Mouse (Mus musculus) gastrocnemius, postnatal 36 days (tissue): ENCODE measurements around the gene Theg. TPM values are rescaled to one million over a fixed set of nuclear protein-coding genes. Genes with fewer than 3 reads are reported as not detected.

Experiments
- DNase-seq, 2 experiments: peaks; one replicate each; pipeline ENCODE4 v3.0.0; 2022
- intact Hi-C: fragments of 180-260 bp; cut with DNase I; formaldehyde crosslinking; loops from one replicate; pipeline ENCODE4 v1.15.1; 2025
- total RNA-seq, 2 experiments: library from RNA; stranded (reverse); gene quantifications; 2 replicates each; pipeline ENCODE4 v1.2.3; 2021

The Theg gene
- total RNA-seq, 2 experiments from 2014 or later = not detected

DNA sequence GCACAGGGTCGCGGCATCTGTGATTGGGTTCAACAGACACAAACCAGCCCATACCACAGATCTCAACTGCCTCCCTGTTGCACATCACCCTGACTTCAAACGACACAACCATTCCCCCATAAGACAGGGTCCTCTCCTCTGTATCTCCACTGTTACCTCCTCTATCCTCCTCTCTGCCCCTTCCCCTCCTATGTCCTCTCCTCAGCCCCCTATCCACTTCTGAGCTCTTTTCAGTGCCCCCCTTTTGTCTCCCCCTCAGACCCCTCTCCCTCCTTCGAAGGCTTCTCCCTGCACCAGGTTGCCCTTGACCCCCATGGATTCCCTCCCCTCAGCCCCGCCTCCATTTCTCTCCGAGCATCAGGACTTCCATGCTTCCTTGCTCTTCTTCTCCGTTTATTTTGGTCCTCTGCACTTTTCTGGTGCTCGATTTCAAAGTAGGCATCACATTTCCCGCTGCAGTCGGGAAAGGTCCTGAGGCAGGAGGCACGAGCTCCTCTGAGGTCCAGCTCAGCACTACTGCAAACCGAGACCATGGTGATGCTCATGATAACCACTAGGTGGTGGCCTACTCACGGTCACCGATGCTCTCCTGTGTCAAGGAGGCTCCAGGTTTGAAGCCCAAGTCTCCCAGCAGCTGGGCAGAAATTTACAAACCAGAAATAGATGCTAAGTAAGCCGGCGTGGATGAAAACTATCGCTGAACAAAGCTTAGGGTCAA, 7.9 kb upstream of the Theg start:
- intact Hi-C loops = loop anchor here (1.0 kb wide), 1 partner anchor 73 kb away; no protein-coding TSS in a partner anchor
- DNase-seq = peak in 1 of 2 experiments; percentile 22

DNA sequence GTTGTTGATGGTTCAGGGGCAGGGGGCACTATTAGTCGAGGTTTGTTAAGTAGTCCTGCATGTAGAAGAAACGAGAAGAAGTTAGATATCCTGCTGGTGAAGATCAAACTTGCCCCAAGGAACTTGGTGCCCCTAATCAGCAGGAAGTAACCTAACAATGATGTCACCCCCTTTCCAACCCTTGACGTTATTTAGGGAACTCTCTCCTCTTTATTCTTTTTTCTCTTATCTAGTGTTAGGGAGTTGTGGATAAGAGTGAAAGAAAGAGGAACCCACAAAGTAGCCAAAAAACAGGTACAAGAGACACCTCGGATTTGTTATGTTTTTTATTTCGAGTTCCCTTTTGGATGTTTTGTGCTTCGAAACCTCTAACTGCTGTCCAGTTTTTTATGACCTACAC, 7.0 kb upstream of the Theg start:
- intact Hi-C loops = no loop called here
- DNase-seq = no peak

DNA sequence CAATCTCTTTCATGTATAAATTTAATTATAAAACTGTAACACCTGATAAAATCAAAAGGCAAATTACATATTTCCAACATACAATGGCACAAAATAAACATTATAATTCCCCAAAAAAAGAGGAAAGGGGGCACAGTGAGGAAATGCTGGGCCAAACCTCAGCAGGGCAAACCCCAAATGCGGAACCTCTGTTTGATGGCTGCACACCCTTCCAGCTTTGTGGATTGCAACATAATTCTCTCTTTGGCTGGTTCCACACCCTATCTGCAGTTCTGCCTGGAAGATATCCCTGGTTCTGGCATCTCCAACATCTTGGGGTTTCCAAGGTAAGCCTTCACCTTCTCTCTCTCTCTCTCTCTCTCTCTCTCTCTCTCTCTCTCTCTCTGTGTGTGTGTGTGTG, 3.6 kb upstream of the Theg start:
- intact Hi-C loops = loop anchor here (1.0 kb wide), 1 partner anchor 76 kb away; no protein-coding TSS in a partner anchor
- no peak for DNase-seq

DNA sequence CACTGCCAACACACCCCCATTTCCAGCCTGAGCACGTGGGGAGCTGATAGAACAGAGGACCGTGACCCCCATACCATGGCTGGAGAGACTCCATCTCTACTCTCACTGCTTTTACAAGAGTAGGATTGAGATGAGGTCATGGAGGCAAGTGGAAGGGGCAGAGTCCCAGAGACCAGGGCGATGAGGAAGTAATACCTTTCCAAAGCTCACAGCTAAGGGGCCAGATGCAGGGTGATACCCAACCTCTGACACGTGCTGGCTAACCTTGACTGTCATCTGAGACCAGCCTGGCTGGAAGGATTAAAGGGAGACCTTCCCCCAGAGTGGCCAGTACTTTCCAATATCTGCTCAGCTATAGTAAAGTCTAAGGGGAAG, 608 bp upstream of the Theg start:
- DNase-seq = no peak
- intact Hi-C loops = no loop called here

DNA sequence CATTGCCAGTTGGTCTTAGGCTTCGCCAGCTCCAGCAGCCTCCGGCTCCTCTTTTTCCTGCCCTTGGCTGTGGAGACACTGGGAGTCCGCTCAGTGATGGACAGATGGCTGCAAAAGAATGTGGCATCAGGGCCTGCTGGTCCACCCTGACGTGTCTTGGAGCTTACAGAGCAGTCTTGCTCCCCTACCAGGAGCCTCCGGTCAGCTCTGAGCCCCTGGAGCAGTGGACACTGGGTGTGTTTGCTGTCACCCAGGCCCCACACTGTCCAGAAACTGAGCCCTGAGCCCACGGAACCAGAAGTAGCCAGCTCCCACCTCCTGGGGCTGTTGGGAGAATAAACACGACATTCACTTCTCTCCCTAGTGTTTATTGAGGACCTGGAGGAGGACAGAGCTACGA, 888 bp downstream of the Theg start:
- DNase-seq = no peak
- intact Hi-C loops = no loop called here

DNA sequence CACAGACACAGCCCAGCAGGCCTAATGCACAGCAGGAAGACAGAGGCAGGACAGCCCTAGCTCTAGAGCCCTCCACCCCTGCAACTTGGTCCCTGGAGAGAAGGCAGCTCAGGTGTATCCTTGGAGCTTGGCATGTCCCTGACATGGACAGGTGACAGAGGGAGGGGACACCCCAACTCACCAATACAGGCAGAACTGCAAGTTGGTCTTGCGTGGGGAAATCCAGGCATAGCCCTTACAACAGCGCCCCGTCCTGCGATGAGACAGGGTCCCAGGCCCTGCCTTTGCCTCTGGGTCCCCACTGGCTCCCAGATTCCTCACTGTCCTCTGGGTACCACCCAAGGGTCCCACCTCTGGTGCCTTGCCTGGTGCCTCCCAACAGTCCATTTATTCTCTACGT, 1.4 kb downstream of the Theg start:
- intact Hi-C loops = no loop called here
- no peak for DNase-seq

DNA sequence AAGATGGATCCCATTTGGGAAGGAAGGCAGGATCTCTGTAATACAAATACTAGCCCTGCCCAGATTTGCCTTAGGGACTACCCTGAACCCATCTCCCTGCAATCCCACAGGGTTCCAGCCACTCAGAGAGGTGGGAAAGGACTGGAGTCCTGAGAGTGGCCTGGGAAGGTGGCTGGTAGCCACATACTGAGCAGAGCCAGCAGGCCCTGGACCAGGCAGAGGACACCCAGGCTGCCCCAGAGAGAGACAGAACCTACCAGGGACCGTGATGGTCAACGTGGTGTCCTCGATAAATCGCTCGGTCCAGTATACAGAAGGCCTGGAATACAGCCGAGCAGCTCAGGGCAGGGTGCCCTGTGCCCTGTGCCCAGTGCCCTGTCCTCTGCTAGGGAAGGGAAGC, 2.0 kb downstream of the Theg start:
- intact Hi-C loops = no loop called here
- DNase-seq = no peak

DNA sequence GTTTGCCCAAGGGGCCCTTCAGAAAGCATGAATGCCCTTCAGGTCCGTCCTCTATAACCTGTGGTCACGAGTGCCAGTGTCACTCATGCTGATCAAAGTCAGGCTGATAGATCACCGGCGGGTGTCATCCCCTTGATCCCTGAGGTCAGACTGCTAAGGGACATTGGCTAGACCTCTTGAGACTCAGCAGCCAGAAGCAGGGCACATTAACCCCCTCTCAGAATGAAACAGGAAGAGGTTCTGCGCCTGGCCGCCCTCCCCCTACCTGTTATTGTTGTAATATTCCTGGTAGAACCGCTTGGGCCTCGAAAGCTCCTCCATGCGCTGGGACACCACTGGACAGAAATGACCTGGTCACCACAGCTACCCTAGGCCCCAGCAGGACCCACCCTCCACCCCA, 2.7 kb downstream of the Theg start:
- intact Hi-C loops = no loop called here
- DNase-seq = no peak

DNA sequence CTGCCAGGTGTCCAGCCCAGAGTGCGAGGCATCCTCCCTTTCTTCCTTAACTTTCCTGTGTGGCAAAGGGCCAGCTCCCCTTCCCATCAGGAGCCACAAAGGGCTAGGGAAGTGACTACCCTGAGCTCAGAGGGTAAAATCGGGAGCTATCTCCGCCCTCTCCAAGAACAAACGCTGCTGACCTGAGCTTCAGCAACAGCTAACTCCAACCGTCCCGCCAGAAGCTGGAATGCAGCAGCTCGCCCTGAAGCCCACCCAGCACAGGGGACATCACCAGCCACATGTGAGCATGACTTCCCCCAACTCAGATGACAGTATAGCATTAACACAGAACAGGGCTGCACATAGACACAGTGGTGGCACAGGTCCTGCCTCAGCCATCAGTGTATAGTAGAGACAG, 3.1 kb downstream of the Theg start:
- intact Hi-C loops = no loop called here
- no peak for DNase-seq

DNA sequence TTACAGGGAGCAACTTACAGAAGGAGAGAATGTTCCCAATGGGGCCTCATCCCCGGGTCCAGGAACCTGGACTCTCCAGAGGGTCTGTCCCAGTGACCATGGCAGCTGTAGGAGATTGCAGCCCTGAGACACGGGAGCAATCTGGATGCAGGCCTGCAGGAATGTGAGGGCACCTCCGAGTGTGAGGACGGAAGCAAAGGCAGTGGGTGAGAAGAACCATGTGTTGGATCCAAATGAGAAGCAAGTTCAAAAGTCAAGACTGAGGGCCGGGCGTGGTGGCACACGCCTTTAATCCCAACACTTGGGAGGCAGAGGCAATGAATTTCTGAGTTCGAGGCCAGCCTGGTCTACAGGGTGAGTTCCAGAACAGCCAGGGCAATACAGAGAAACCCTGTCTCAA, 5.6 kb downstream of the Theg start:
- intact Hi-C loops = no loop called here
- DNase-seq = no peak

DNA sequence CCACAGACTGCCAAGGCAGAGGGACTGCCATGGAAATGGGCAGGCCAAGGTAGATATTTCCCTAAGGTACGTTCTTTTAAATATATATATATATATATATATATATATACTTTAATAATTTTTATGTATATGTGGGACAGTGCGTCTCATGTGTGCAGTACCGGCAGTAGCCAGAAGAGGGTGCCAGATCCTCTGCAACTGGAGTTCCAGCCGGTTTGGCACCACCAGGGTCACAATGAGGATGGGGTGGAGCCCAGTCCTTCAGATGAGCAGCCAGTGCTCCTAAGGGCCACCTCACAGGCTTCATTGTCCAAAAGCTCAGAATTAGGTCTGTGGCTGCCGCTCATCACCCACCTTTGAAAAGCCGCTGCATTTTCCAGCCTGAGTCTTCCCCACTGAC, 6.3 kb downstream of the Theg start:
- no peak for DNase-seq
- intact Hi-C loops = no loop called here

DNA sequence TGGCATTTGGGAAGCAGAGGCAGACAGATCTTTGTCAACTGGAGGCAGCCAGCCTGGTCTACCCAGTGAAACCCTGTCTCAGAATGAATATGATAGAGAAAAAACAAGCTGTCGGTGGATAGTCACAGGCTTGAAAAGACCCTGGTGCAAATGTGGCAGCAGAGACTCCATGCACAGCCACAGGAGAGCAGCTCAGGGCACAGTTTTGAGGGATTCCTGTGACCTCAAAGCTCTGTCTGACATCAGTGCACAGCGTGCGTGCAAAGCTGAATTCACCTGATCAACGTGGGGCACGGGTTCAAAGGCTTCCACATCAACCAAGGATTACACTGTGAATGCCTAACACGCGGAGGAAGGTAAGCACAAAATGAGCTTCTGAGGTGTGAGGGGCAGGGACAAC, 6.8 kb downstream of the Theg start:
- no peak for DNase-seq
- intact Hi-C loops = no loop called here

DNA sequence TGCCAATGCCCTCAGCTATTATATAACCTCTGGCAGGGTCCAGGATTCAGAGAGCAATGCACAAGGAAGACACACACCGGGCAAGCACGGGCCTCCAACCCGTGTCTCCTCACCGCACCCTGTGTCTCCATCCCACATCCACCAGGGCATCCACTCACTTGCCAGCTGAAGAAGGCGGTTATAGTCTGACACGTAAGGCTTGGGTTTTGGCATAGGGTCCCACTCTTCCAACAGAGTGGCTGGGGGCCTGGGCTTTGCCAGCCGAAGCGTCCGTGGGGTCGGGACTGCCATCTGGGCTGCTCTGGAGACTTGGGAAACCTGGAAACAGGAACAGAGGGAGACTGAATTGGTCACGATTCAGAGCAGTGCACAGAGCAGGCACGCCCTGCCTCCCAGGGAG, 7.3 kb downstream of the Theg start:
- no peak for DNase-seq
- intact Hi-C loops = no loop called here

DNA sequence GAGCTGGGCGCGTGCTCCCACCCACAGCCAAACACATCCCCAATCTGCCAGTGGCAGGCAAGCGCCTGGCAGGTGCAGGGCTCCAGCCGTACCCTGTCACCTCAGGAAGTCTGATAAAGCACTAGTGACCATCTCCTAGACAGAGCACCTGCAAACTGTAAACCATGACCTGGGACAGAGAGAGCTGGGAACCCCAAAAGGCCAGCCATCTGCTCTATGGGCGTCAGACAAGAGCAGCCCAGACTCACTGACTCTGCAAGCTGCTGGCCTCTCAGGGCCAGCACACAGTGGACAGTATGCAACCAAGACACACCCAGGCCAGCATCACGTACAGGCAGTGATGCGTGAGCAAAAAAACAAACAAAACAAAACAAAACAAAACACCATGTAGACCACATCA, 8.2 kb downstream of the Theg start:
- DNase-seq = no peak

DNA sequence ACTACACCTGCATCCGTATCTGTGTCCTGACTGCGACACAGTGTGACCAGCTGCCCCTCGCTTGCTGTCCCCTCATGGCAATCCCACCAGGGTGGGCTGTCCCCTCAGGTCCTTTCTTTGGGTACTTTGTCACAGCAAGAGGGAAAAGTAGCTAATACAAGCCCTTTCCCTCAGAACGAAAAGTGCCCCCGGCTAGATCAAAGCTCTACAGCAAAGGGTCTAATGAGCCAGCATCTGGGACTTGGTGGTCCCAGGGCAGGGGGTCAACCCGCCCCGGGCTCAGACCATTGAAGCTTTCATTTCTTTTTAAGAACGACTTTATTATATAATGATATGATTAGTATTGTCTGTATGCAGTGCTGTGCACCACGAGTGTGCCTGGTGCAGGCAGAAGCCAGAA, 8.9 kb downstream of the Theg start:
- DNase-seq = no peak
- intact Hi-C loops = no loop called here

More for the DNA sequence above, 8.2 kb downstream of the Theg start:
- intact Hi-C loops = no loop called here

DNA sequence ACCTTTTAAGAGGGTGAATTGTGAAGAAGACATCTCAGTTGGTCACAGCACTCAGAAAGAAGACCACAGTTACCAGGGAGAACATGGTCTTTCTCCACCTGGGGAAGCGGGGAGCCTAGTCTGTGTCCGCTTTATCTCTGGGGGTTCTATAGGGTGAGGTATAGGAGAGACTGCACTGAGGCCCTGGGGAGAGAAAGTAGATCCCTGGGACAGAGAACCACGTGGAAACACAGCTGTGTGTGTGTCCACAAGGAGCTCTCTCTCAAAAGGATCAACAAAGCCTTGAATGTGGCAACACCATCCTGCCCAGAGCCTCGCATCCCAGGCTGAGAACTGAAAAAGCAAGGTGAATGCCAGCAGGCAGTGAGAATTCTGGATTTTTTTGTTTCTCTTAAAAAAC, 9.8 kb downstream of the Theg start:
- intact Hi-C loops = no loop called here

DNA sequence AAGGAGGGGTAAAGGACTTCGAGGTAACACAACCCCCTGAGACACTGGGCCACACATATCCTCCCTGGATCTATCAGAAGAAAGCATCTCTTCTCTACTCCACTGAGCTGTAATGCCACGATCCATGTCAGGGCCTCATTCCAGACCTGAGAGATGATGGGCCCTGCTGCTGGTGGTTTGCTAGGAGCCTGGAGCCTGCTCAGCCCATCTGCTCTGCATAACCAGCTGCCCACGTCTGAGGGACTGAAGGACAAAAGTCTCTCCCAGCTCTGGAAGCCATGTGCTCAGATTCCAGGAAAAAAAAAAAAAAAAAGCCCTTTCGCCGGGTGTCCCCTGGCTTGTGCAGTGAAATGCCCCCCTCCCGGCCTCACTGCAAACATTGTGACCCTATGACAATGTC, 11.4 kb downstream of the Theg start:
- no peak for DNase-seq
- intact Hi-C loops = no loop called here

More for the DNA sequence above, 9.8 kb downstream of the Theg start:
- no peak for DNase-seq

DNA sequence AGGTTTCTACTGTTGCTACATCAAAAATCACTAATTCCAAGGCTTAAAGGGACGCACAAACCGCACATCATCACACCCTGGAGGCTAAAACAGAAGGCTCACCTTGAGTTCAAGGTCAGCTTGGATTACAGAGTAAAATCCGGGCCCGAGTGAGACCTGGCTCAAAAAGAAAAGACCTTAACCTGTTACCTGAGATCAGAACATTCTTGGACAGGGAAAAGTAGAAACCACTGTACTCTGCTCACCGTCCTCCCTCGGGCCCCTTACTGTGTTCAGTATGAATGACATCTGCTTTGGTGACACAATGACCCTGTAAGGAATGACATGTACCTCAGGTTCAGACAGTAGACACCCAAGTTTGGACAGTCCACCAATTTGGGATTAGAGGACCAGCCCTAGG, 12.3 kb downstream of the Theg start:
- no peak for DNase-seq
- intact Hi-C loops = no loop called here

DNA sequence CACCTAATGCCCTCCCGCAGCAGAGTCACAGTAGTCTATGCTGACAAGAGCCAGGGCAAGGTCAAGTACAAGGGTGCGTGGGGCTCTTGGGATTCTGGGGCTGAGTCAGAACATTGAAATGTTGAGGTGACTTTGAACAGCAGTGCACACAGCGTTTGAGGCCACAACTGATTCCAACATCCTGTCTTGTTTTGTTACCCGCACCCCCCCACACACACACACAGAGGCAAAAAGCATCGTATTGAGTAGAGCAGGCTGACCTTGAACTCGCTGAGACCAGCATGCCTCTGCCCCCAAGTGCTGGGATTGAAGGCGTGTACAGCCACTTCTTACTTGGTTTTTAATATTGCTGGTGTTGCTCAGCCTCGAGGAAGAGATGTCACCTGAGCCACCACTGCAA, 12.8 kb downstream of the Theg start:
- DNase-seq = no peak
- intact Hi-C loops = no loop called here

DNA sequence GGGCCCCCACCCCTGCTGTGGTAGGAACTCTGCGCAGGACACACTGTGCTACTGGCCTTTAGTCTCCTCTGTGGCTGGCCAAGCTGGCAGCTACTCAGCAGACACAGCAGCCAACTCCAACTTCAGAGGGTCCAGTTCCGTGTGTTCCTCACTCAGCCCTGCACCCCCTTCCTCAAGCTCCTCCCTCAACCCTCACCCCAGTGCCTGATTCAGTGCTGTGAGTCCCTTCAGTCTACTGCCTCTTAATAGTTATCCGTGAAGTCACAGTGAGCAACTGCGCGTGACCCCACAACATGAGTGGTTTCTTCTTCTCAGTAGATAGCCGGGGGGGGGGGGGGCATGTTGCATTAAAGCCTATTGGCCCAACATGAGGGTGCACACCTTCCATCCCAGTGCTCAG, 13.5 kb downstream of the Theg start:
- no peak for DNase-seq
- intact Hi-C loops = no loop called here

DNA sequence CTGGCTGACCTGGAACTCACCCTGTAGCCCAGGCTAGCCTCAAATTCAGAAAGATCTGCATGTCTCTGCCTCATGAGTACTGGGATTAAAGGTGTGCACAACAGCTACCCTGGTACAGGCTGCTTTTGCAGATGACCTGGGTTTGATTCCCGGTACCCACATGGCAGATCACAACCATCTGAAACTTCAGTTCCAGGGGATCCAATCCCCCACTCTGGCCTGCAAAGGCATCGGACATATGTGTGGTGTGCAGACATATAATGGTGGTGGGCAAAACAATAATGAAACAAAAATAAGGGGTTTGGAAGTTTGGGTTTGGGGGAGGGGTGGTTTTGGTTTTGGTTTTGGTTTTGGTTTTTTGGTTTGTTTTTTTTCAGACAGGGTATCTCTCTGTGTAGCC, 15.8 kb downstream of the Theg start:
- intact Hi-C loops = no loop called here
- DNase-seq = no peak

DNA sequence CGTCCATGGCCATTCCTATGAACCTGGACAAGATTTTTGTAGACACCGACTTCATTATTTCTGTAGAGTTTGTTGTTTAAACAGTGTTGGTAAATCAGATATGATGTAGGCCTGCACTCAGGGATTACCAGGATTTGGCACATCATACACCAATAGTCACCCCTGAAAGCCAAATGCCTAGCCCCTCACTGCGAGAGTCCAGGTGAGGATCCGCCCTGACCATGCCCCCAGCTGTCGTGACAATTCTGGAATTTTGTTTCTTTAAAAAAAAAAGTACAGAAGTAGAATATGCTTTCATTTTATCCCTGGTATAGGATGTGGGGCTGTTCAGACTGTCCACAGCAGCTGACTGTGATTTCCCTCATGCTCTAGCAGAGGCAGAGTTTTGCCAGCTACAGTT, 17.2 kb downstream of the Theg start:
- no peak for DNase-seq
- intact Hi-C loops = no loop called here

DNA sequence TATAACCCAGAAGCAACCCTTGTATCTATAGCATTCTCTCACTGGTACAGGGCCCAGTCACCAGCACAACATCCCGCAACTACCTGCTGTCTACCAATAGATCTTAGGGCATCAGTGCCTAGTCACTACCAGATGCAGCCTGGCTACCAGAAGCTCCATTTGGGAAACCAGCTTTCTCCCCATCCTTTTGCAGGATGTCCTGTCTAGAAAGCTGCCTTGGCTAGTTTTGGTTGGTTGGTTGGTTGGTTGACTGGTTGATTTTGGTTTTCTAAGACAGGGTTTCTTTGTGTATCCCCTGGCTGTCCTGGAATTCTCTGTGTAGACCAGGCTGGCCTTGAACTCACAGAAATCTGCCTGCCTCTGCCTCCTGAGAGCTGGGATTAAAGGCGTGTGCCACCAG, 27.4 kb downstream of the Theg start:
- no peak for DNase-seq
- intact Hi-C loops = no loop called here
